Mouse (Mus musculus) liver, adult 2 months (tissue): ENCODE measurements at regions not wholly inside any gene's neighbourhood (a gene's known extent, or its start where the extent isn't known, plus 50 kb on each side); places are given as distances from the start of the nearest gene placed in this dataset.

ENCODE experiments used
- DNase-seq: peaks from one replicate; pipeline ENCODE4 v3.0.0-alpha.2; 2011; ENCODE audit warnings: low read depth, low spot score; ENCODE audit errors: extremely low read depth
- H3K27ac ChIP-seq: fragments of 200-500 bp; replicated peaks from 2 replicates; pipeline ENCODE4 v1.5.1; 2012; ENCODE audit warnings: low read depth, mild to moderate bottlenecking, control low read depth, inconsistent platforms, low read length; ENCODE audit not compliant: insufficient read depth
- H3K27me3 ChIP-seq: fragments of 200-500 bp; 2 replicates; pipeline ENCODE4 v1.6.1; 2012; ENCODE audit warnings: mild to moderate bottlenecking, moderate library complexity, low read length, inconsistent platforms; ENCODE audit not compliant: control insufficient read depth, insufficient read depth
- H3K36me3 ChIP-seq: fragments of 200-500 bp; 2 replicates; pipeline ENCODE4 v1.6.1; 2012; ENCODE audit warnings: low read length, inconsistent platforms; ENCODE audit not compliant: control insufficient read depth, insufficient read depth
- H3K4me1 ChIP-seq: fragments of 200-500 bp; 2 replicates; pipeline ENCODE4 v1.6.1; 2011; ENCODE audit warnings: low read length; ENCODE audit not compliant: control insufficient read depth, insufficient read depth
- H3K4me3 ChIP-seq: fragments of 200-500 bp; 2 replicates; pipeline ENCODE4 v1.5.1; 2011; ENCODE audit warnings: low read depth, mild to moderate bottlenecking, control low read depth, low read length, moderate library complexity; ENCODE audit not compliant: insufficient read depth
- H3K79me2 ChIP-seq: fragments of 200-500 bp; 2 replicates; pipeline ENCODE4 v1.6.1; 2012; ENCODE audit warnings: inconsistent platforms, mild to moderate bottlenecking, low read length, moderate library complexity; ENCODE audit not compliant: control insufficient read depth, insufficient read depth
- H3K9ac ChIP-seq: fragments of 200-500 bp; 2 replicates; pipeline ENCODE4 v1.6.1; 2012; ENCODE audit warnings: low read depth, mild to moderate bottlenecking, control low read depth, inconsistent platforms, low read length
- CTCF ChIP-seq: fragments of 200-500 bp; IDR thresholded peaks from 2 replicates; pipeline ENCODE4 v1.5.1; 2011; ENCODE audit warnings: low read depth, low read length, control low read depth
- POLR2A ChIP-seq: fragments of 200-500 bp; IDR thresholded peaks from 2 replicates; pipeline ENCODE4 v1.6.1; 2011; ENCODE audit warnings: low read length, control low read depth; ENCODE audit not compliant: insufficient read depth; ENCODE audit errors: extremely low read depth
- WGBS: fragments of 180-500 bp; shearing (Covaris S2); methylation state at CpG from one replicate; pipeline ENCODE4 v1.1.7; 2018; 5-methylcytosine and 5-hydroxymethylcytosine counted together

DNA sequence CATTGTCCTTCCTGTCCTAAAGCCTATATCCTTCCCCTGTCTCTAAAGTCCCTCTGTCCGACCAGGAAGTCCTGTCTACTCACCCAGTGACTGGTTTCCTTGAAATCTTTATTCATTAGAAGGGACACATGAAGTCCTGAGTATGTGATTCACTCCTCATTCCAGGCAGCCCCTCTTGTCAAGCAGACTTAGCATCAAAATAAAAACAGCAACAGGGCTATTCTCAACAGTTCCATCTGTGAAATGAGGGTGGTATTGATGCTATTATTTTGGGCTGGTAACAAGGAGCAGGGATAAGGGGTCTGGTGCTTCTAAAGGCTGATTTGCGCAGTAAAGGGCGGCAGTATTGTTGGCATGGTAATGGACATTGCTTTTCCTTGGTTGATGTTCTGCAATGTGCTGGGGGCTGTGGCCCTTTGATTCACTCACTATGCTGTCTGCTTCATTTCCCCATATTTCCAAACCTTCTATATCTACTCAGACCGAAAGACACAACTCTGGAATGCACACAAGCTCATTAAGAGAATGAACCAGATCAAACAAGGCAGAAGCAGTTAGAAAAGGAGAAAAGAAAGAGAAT is 2955.6 kb upstream of the Lrrc6 start:
- TF ChIP-seq CTCF (no peak), POLR2A (no peak)
- H3K36me3 ChIP-seq: no peaks in the 10 kb centered on the region
- WGBS: 75% methylated on average over 4 of the region's 4 CpGs
- H3K4me3 ChIP-seq: no peak overlapping the region
- no peaks in the 10 kb centered on the region for H3K27me3 ChIP-seq
- no peaks in the 10 kb centered on the region for H3K4me1 ChIP-seq
- no peak overlapping the region for H3K9ac ChIP-seq
- no peaks in the 10 kb centered on the region for H3K79me2 ChIP-seq
- DNase-seq: no peak
- no peak overlapping the region for H3K27ac ChIP-seq

- Histone ChIP-seq H3K4me3 (no peak overlapping the region), H3K27me3 (no peaks in the 10 kb centered on the region), H3K79me2 (no peaks in the 10 kb centered on the region), H3K36me3 (no peaks in the 10 kb centered on the region), H3K27ac (no peak overlapping the region), H3K4me1 (no peaks in the 10 kb centered on the region), H3K9ac (no peak overlapping the region)
- TF ChIP-seq CTCF (no peak), POLR2A (no peak)
- DNase-seq: no peak
- WGBS: 70% methylated on average over 3 of the region's 3 CpGs
These were observed 2940.3 kb upstream of the Lrrc6 start for GRCm38 (mm10) chr15:69441008-69441407.

- no peaks in the 10 kb centered on the region for H3K4me1 ChIP-seq
- WGBS: 90% methylated on average over 1 of the region's 1 CpGs
- no peak overlapping the region for H3K9ac ChIP-seq
- no peak overlapping the region for H3K27ac ChIP-seq
- no peak for DNase-seq
- H3K4me3 ChIP-seq: no peak overlapping the region
- no peaks in the 10 kb centered on the region for H3K36me3 ChIP-seq
- H3K27me3 ChIP-seq: no peaks in the 10 kb centered on the region
- TF ChIP-seq CTCF: no peak
- no peak for TF ChIP-seq POLR2A
- no peaks in the 10 kb centered on the region for H3K79me2 ChIP-seq
These were observed 2912.9 kb upstream of the Lrrc6 start for GRCm38 (mm10) chr15:69413531-69414011.

DNA sequence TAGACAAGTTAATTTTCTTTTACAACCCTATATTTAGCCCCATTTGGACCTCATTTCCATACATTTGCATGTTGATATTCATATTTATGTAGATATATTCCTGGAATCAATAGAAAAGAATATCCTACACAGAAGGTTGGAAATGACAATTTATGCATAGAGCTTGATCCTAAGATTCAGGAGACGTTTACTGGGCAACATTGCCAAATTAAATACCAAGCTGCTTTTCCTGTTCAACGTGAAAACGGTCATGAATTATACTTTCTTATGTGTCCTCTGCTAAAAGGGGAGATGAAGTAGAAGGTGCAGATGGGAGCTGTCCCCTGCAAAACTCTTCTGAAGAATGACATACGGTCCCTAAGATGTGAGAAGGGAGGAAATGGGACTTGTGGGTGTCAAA is 2888.9 kb upstream of the Lrrc6 start:
- Histone ChIP-seq H3K4me3 (no peak overlapping the region), H3K27me3 (no peaks in the 10 kb centered on the region), H3K27ac (no peak overlapping the region), H3K4me1 (no peaks in the 10 kb centered on the region), H3K36me3 (no peaks in the 10 kb centered on the region), H3K9ac (no peak overlapping the region), H3K79me2 (no peaks in the 10 kb centered on the region)
- WGBS: 84% methylated on average over 4 of the region's 4 CpGs
- TF ChIP-seq CTCF: no peak
- TF ChIP-seq POLR2A: no peak
- no peak for DNase-seq

DNA sequence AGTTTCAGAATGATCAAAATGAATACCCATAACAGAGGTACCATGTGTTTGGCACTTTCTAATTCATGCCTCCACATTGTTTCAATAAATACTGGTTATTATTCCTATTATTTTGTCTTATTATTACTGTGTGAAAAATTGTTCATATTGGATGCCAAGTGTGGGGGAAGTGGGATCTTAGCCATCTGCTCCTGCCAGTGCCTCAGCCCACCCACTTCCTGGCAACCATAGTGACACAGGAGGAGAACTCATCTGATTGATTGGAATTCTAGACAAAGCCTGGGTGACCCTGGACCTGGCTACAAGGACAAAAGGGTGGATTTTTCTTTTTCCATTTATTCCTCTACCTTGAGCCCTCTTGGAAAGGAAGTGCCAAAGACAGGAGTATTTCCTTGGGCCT is 2886.8 kb upstream of the Lrrc6 start:
- Histone ChIP-seq H3K27me3 (no peaks in the 10 kb centered on the region), H3K27ac (no peak overlapping the region), H3K4me3 (no peak overlapping the region), H3K9ac (no peak overlapping the region), H3K4me1 (no peaks in the 10 kb centered on the region), H3K36me3 (no peaks in the 10 kb centered on the region), H3K79me2 (no peaks in the 10 kb centered on the region)
- DNase-seq: no peak
- TF ChIP-seq CTCF (no peak), POLR2A (no peak)

DNA sequence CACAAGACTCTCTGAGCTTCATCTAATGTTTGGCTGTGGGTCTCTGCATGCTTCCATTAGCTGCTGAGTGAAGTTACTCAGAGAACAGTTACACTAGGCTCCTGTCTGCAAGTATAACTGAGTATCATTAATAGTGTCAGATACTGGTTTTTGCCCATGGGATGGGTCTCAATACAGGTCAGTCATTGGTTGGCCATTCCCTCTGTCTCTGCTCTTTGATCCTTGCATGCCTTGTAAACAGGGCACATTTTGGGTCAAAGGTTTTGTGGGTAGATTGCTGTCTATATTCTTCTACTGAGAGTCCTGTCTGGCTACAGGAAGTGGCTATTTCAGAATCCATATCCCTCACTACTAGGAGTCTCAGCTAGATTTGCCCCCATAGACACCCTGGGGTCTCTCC is 2864.7 kb upstream of the Lrrc6 start:
- no peaks in the 10 kb centered on the region for H3K27me3 ChIP-seq
- H3K79me2 ChIP-seq: no peaks in the 10 kb centered on the region
- no peak overlapping the region for H3K9ac ChIP-seq
- peak; percentile 96 for DNase-seq
- no peak overlapping the region for H3K4me3 ChIP-seq
- 0 out of 2 replicates have a peak, but pooled peaks cover 1% of the 10 kb centered on the region for H3K4me1 ChIP-seq
- TF ChIP-seq POLR2A (no peak), CTCF (no peak)
- peak overlapping the region; percentile 96 for H3K27ac ChIP-seq
- no peaks in the 10 kb centered on the region for H3K36me3 ChIP-seq
